Comparison of ENCODE assay signal across 23 mouse cellular contexts in genomic region chr9:115323572-115323971, GRCm38 (mm10). TPM values are rescaled to one million over a fixed set of nuclear protein-coding genes. Genes with fewer than 3 reads are reported as not detected.
A peak's percentile ranks its signal among the peaks of the same experiment; 100 is the strongest.
DNase-seq lines count a peak whose midpoint lies in the region; ATAC-seq lines count a peak whose summit lies in the region.
"Had no signal": no experiment of that assay in that cellular context is flagged by ENCODE, and none has a peak within 500 bp of the region (broad histone marks: within the 10 kb centered on the region; RNA-seq: fewer than 3 reads in every experiment).

No protein-coding gene starts in this region.

- H3K9me3 ChIP-seq in forebrain, embryonic 11.5 days (ENCODE audit: control insufficient read depth, low read length): no peaks in the 10 kb centered on the region
- H3K9me3 ChIP-seq in forebrain, embryonic 16.5 days (ENCODE audit: control insufficient read depth, low read length): no peaks in the 10 kb centered on the region
- no peaks in the 10 kb centered on the region for H3K9me3 ChIP-seq in midbrain, embryonic 10.5 days (replicated peaks)
- no peaks in the 10 kb centered on the region for H3K9me3 ChIP-seq in midbrain, embryonic 16.5 days (replicated peaks; ENCODE audit: control insufficient read depth, low read length, poor library complexity, severe bottlenecking)
- no peaks in the 10 kb centered on the region for H3K9me3 ChIP-seq in midbrain, embryonic 11.5 days (ENCODE audit: control insufficient read depth, low read length)
- no peaks in the 10 kb centered on the region for H3K9me3 ChIP-seq in neural tube, embryonic 13.5 days

- 17% methylated on average over 10 of the region's 10 CpGs for WGBS in forebrain, embryonic 11.5 days
- WGBS in forebrain, embryonic 16.5 days: 7% methylated on average over 10 of the region's 10 CpGs
- WGBS in midbrain, embryonic 10.5 days: 22% methylated on average over 10 of the region's 10 CpGs
- 8% methylated on average over 10 of the region's 10 CpGs for WGBS in midbrain, embryonic 16.5 days
- WGBS in midbrain, embryonic 11.5 days: 14% methylated on average over 10 of the region's 10 CpGs
- WGBS in neural tube, embryonic 13.5 days: 8% methylated on average over 10 of the region's 10 CpGs

- H3K4me2 ChIP-seq in forebrain, embryonic 11.5 days (ENCODE audit: low read depth, low read length, severe bottlenecking): peak overlapping the region; percentile 26; the same call in 1 of the 2 replicates
- H3K4me2 ChIP-seq in forebrain, embryonic 16.5 days (ENCODE audit: low read length): no peak overlapping the region; the same call in 1 of the 2 replicates
- H3K4me2 ChIP-seq in midbrain, embryonic 16.5 days (ENCODE audit: low read length): no peak overlapping the region
- peak overlapping the region; percentile 3; the same call in 1 of the 2 replicates for H3K4me2 ChIP-seq in midbrain, embryonic 11.5 days
- H3K4me2 ChIP-seq in neural tube, embryonic 13.5 days: peak overlapping the region; percentile 7; the same call in 1 of the 2 replicates
- H3K4me2 ChIP-seq: lung, embryonic 14.5 days had no signal

- H3K27me3 ChIP-seq in forebrain, embryonic 11.5 days (ENCODE audit: control insufficient read depth, insufficient read depth, low read length): no peaks in the 10 kb centered on the region
- H3K27me3 ChIP-seq in forebrain, embryonic 16.5 days (replicated peaks; ENCODE audit: control insufficient read depth, insufficient read depth, low read length): no peaks in the 10 kb centered on the region
- H3K27me3 ChIP-seq in midbrain, embryonic 10.5 days (ENCODE audit: low read depth, poor library complexity, severe bottlenecking): no peaks in the 10 kb centered on the region
- H3K27me3 ChIP-seq in midbrain, embryonic 16.5 days (ENCODE audit: control insufficient read depth, insufficient read depth, low read depth, low read length): no peaks in the 10 kb centered on the region
- no peaks in the 10 kb centered on the region for H3K27me3 ChIP-seq in midbrain, embryonic 11.5 days (ENCODE audit: control insufficient read depth, insufficient read depth, low read length)
- H3K27me3 ChIP-seq in neural tube, embryonic 13.5 days: no peaks in the 10 kb centered on the region

- no peak overlapping the region for H3K4me3 ChIP-seq in forebrain, embryonic 11.5 days (ENCODE audit: low read depth, low read length)
- H3K4me3 ChIP-seq in forebrain, embryonic 16.5 days (replicated peaks; ENCODE audit: low read length): no peak overlapping the region
- no peak overlapping the region for H3K4me3 ChIP-seq in midbrain, embryonic 10.5 days
- no peak overlapping the region for H3K4me3 ChIP-seq in midbrain, embryonic 16.5 days (ENCODE audit: low read depth, low read length)
- no peak overlapping the region for H3K4me3 ChIP-seq in midbrain, embryonic 11.5 days (ENCODE audit: low read depth, low read length)
- H3K4me3 ChIP-seq in neural tube, embryonic 13.5 days: no peak overlapping the region
- H3K4me3 ChIP-seq: megakaryocyte, embryonic 14.5 days; myocyte had no signal

- H3K36me3 ChIP-seq in forebrain, embryonic 11.5 days (ENCODE audit: control insufficient read depth, insufficient read depth, low read length): no peaks in the 10 kb centered on the region
- H3K36me3 ChIP-seq in forebrain, embryonic 16.5 days (ENCODE audit: control insufficient read depth, insufficient read depth): no peaks in the 10 kb centered on the region
- no peaks in the 10 kb centered on the region for H3K36me3 ChIP-seq in midbrain, embryonic 10.5 days
- H3K36me3 ChIP-seq in midbrain, embryonic 16.5 days (ENCODE audit: control insufficient read depth, insufficient read depth, low read length): no peaks in the 10 kb centered on the region
- H3K36me3 ChIP-seq in midbrain, embryonic 11.5 days (ENCODE audit: control insufficient read depth, insufficient read depth, low read length): no peaks in the 10 kb centered on the region
- H3K36me3 ChIP-seq in neural tube, embryonic 13.5 days: no peaks in the 10 kb centered on the region

- ATAC-seq in forebrain, embryonic 11.5 days (replicated peaks; ENCODE audit: low FRiP score): peak; percentile 42; the same call in 1 of the 2 replicates
- no peak for ATAC-seq in forebrain, embryonic 16.5 days
- ATAC-seq in midbrain, embryonic 16.5 days: no peak
- 0 out of 2 replicates have a peak, but pooled peaks have one; percentile 46 for ATAC-seq in midbrain, embryonic 11.5 days (ENCODE audit: low FRiP score)
- peak; percentile 40; the same call in 1 of the 2 replicates for ATAC-seq in neural tube, embryonic 13.5 days (ENCODE audit: low read depth)
- ATAC-seq: inflammation-experienced regulatory T-cells, adult 6 months had no signal

- H3K9ac ChIP-seq in forebrain, embryonic 11.5 days (ENCODE audit: low read length): no peak overlapping the region
- no peak overlapping the region for H3K9ac ChIP-seq in forebrain, embryonic 16.5 days (replicated peaks; ENCODE audit: low read depth, low read length)
- no peak overlapping the region for H3K9ac ChIP-seq in midbrain, embryonic 16.5 days (ENCODE audit: low read depth, low read length)
- H3K9ac ChIP-seq in midbrain, embryonic 11.5 days (ENCODE audit: low read length): 0 out of 2 replicates have a peak overlapping the region, but pooled peaks have one; percentile 24
- no peak overlapping the region for H3K9ac ChIP-seq in neural tube, embryonic 13.5 days
- H3K9ac ChIP-seq: liver, embryonic 14.5 days; lung, embryonic 14.5 days had no signal

- no peak for DNase-seq in forebrain, embryonic 11.5 days (ENCODE audit: low spot score)
- peak; percentile 27 for DNase-seq in midbrain, embryonic 10.5 days (ENCODE audit: low spot score)
- peak; percentile 87 for DNase-seq in midbrain, embryonic 11.5 days (ENCODE audit: low spot score, missing footprints)
- no peak for DNase-seq in cerebellum, postnatal 36 days
- DNase-seq in c-Kit-positive CD71-positive TER-119-positive erythroid progenitor cells, embryonic 14.5 days (ENCODE audit: low spot score): no peak
- DNase-seq: adrenal gland, postnatal 14 days; cerebellum, adult 9-11 months; gastrocnemius, postnatal 36 days; heart, postnatal 36 days; kidney, adult 18-20 months; layer of hippocampus, adult 9-11 months; lung, embryonic 14.5 days; lung, postnatal 36 days; right cerebral cortex, postnatal 14 days; thymus, postnatal 25 days had no signal

- peaks cover 6% of the 10 kb centered on the region; the same call in 1 of the 2 replicates for H3K4me1 ChIP-seq in forebrain, embryonic 11.5 days (replicated peaks; ENCODE audit: control insufficient read depth, insufficient read depth, low read length)
- peaks cover 7% of the 10 kb centered on the region for H3K4me1 ChIP-seq in forebrain, embryonic 16.5 days (replicated peaks; ENCODE audit: control insufficient read depth, insufficient read depth, low read length)
- H3K4me1 ChIP-seq in midbrain, embryonic 10.5 days: peaks cover 22% of the 10 kb centered on the region
- H3K4me1 ChIP-seq in midbrain, embryonic 16.5 days (ENCODE audit: control insufficient read depth, insufficient read depth, low read length): peaks cover 5% of the 10 kb centered on the region; the same call in 1 of the 2 replicates
- peaks cover 6% of the 10 kb centered on the region for H3K4me1 ChIP-seq in midbrain, embryonic 11.5 days (ENCODE audit: control insufficient read depth, insufficient read depth, low read length)
- peaks cover 12% of the 10 kb centered on the region for H3K4me1 ChIP-seq in neural tube, embryonic 13.5 days (replicated peaks)

- H3K27ac ChIP-seq in forebrain, embryonic 11.5 days (ENCODE audit: low read depth, low read length): 0 out of 2 replicates have a peak overlapping the region, but pooled peaks have one; percentile 21
- H3K27ac ChIP-seq in forebrain, embryonic 16.5 days (ENCODE audit: low read length): no peak overlapping the region
- peak overlapping the region; percentile 64 for H3K27ac ChIP-seq in midbrain, embryonic 10.5 days (replicated peaks)
- H3K27ac ChIP-seq in midbrain, embryonic 16.5 days (ENCODE audit: low read length): no peak overlapping the region
- no peak overlapping the region for H3K27ac ChIP-seq in midbrain, embryonic 11.5 days (ENCODE audit: low read depth, low read length)
- H3K27ac ChIP-seq in neural tube, embryonic 13.5 days (replicated peaks): no peak overlapping the region; the same call in 1 of the 2 replicates
- H3K27ac ChIP-seq: kidney, postnatal 0 days; liver, embryonic 14.5 days had no signal

RNA-seq across cellular contexts. Expression of gene Stt3b, which starts 13.4 kb away (rescaled TPM):
- polyA plus RNA-seq in forebrain, embryonic 11.5 days (2014; fragmentation: Nextera tagmentation; extraction: Ambion mirVana): 104 and 110 TPM in 2 replicates
- polyA plus RNA-seq in forebrain, embryonic 16.5 days (2015; fragmentation: Nextera tagmentation; extraction: Ambion mirVana): 74.6 and 85.8 TPM in 2 replicates
- polyA plus RNA-seq in midbrain, embryonic 10.5 days (2016; fragmentation: Nextera tagmentation; extraction: Ambion mirVana): 91.0 and 99.9 TPM in 2 replicates
- polyA plus RNA-seq in midbrain, embryonic 16.5 days (2015; fragmentation: Nextera tagmentation; extraction: Ambion mirVana): 74.8 and 79.1 TPM in 2 replicates
- polyA plus RNA-seq in midbrain, embryonic 11.5 days (2014; fragmentation: Nextera tagmentation; extraction: Ambion mirVana): 107 and 112 TPM in 2 replicates
- 104 and 112 TPM in 2 replicates for polyA plus RNA-seq in neural tube, embryonic 13.5 days (2015; fragmentation: Nextera tagmentation; extraction: Ambion mirVana)

Comparison
In these comparisons a context has a peak if more than half of its experiments do, and no peak if none do; other contexts are left out.
1. ATAC-seq: peak in forebrain, embryonic 11.5 days (single experiment), midbrain, embryonic 11.5 days (single experiment) and neural tube, embryonic 13.5 days (single experiment); none in forebrain, embryonic 16.5 days (single experiment) and midbrain, embryonic 16.5 days (single experiment).
2. H3K27ac ChIP-seq: peak in forebrain, embryonic 11.5 days (single experiment) and midbrain, embryonic 10.5 days (single experiment); none in forebrain, embryonic 16.5 days (single experiment), midbrain, embryonic 16.5 days (single experiment), midbrain, embryonic 11.5 days (single experiment) and neural tube, embryonic 13.5 days (single experiment).
3. H3K4me2 ChIP-seq: peak in forebrain, embryonic 11.5 days (single experiment), midbrain, embryonic 11.5 days (single experiment) and neural tube, embryonic 13.5 days (single experiment); none in forebrain, embryonic 16.5 days (single experiment) and midbrain, embryonic 16.5 days (single experiment).
4. DNase-seq: peak in midbrain, embryonic 10.5 days (single experiment) and midbrain, embryonic 11.5 days (single experiment); none in forebrain, embryonic 11.5 days (single experiment), cerebellum, postnatal 36 days (0 of 2) and c-Kit-positive CD71-positive TER-119-positive erythroid progenitor cells, embryonic 14.5 days (single experiment).